Mouse (Mus musculus) limb, embryonic 11.5 days (tissue): ENCODE measurements around the gene Ddo. TPM values are rescaled to one million over a fixed set of nuclear protein-coding genes. Genes with fewer than 3 reads are reported as not detected.

Source experiments
- ATAC-seq: fragments of 200-750 bp; cut with Nextera tagmentation; 2 replicates; pipeline ENCODE4 v1.8.0; 2017; ENCODE audit warnings: low read depth; ENCODE audit not compliant: insufficient number of reproducible peaks, low FRiP score, low TSS enrichment
- DNase-seq: peaks from one replicate; pipeline ENCODE4 v3.0.0-alpha.2; 2015; ENCODE audit warnings: low spot score
- H3K27ac ChIP-seq: fragments of 300-500 bp; sonication (generic); replicated peaks from 2 replicates; pipeline ENCODE4 v1.5.1; 2014; ENCODE audit warnings: low read depth, mild to moderate bottlenecking, low read length
- H3K27me3 ChIP-seq: fragments of 300-500 bp; sonication (generic); 2 replicates; pipeline ENCODE4 v1.6.1; 2014; ENCODE audit warnings: mild to moderate bottlenecking, low read length, mixed read lengths; ENCODE audit not compliant: control insufficient read depth, insufficient read depth
- H3K36me3 ChIP-seq: fragments of 300-500 bp; sonication (generic); 2 replicates; pipeline ENCODE4 v1.6.1; 2014; ENCODE audit warnings: mild to moderate bottlenecking, low read length, moderate library complexity, mixed read lengths; ENCODE audit not compliant: control insufficient read depth, insufficient read depth
- H3K4me1 ChIP-seq: fragments of 300-500 bp; sonication (generic); 2 replicates; pipeline ENCODE4 v1.6.1; 2014; ENCODE audit warnings: low read length, mixed read lengths; ENCODE audit not compliant: control insufficient read depth, insufficient read depth
- H3K4me2 ChIP-seq: fragments of 300-500 bp; sonication (generic); 2 replicates; pipeline ENCODE4 v1.6.1; 2014; ENCODE audit warnings: low read depth, mild to moderate bottlenecking, moderate library complexity; ENCODE audit not compliant: severe bottlenecking
- H3K4me3 ChIP-seq: fragments of 300-500 bp; sonication (generic); 2 replicates; pipeline ENCODE4 v1.5.1; 2014; ENCODE audit warnings: low read depth, low read length
- H3K9ac ChIP-seq: fragments of 300-500 bp; sonication (generic); 2 replicates; pipeline ENCODE4 v1.6.1; 2014; ENCODE audit warnings: mild to moderate bottlenecking, low read length
- H3K9me3 ChIP-seq: fragments of 300-500 bp; sonication (generic); 2 replicates; pipeline ENCODE4 v1.6.1; 2016; ENCODE audit warnings: low read length; ENCODE audit not compliant: control insufficient read depth
- WGBS: fragments of 180-500 bp; shearing (Covaris S2); extraction: QIAGEN DNeasy Blood & Tissue Kit; methylation state at CpG from one replicate; pipeline ENCODE4 v1.1.7; 2014; 5-methylcytosine and 5-hydroxymethylcytosine counted together
- polyA plus RNA-seq: library from polyadenylated mRNA; unstranded; fragments of >200 nt; fragmentation: Nextera tagmentation; extraction: Ambion mirVana; gene quantifications from 2 replicates; pipeline ENCODE4 v1.2.1, GENCODE M21; 2014

Gene Ddo
- polyA plus RNA-seq = 0.06 and 0.15 TPM in 2 replicates

GRCm38 (mm10) chr10:40629656-40630311 is at the start of gene Ddo:
Gene Ddo, plus strand, starts transcription at chr10:40630011.
- DNase-seq = no peak
- Histone ChIP-seq H3K36me3 (no peaks in the 10 kb centered on the region), H3K4me2 (no peak within 1 kb of the TSS), H3K9me3 (no peaks in the 10 kb centered on the region), H3K4me3 (no peak within 1 kb of the TSS), H3K27ac (no peak within 1 kb of the TSS), H3K27me3 (no peaks in the 10 kb centered on the region), H3K4me1 (no peaks in the 10 kb centered on the region), H3K9ac (no peak within 1 kb of the TSS)
- no peak for ATAC-seq
- 82% methylated on average over 8 of the region's 8 CpGs for WGBS

- H3K9ac ChIP-seq = no peak overlapping the region
- no peaks in the 10 kb centered on the region for H3K27me3 ChIP-seq
- DNase-seq (peak; percentile 53), ATAC-seq (no peak)
- H3K4me2 ChIP-seq = no peak overlapping the region
- no peaks in the 10 kb centered on the region for H3K9me3 ChIP-seq
- H3K4me1 ChIP-seq = no peaks in the 10 kb centered on the region
- no peak overlapping the region for H3K4me3 ChIP-seq
- WGBS = 80% methylated on average over 8 of the region's 8 CpGs
- no peak overlapping the region for H3K27ac ChIP-seq
- H3K36me3 ChIP-seq = no peaks in the 10 kb centered on the region
These were observed 46.1 kb upstream of the Ddo start for GRCm38 (mm10) chr10:40583584-40584255.

GRCm38 (mm10) chr10:40592186-40592585 is 37.6 kb upstream of the Ddo start:
- no peaks in the 10 kb centered on the region for H3K4me1 ChIP-seq
- WGBS = 79% methylated on average over 7 of the region's 7 CpGs

GRCm38 (mm10) chr10:40597177-40597576 is 32.6 kb upstream of the Ddo start:
- 92% methylated on average over 3 of the region's 3 CpGs for WGBS
- H3K27me3 ChIP-seq = no peaks in the 10 kb centered on the region
- H3K4me2 ChIP-seq = no peak overlapping the region
- H3K9me3 ChIP-seq = no peaks in the 10 kb centered on the region
- H3K27ac ChIP-seq = no peak overlapping the region
- no peaks in the 10 kb centered on the region for H3K36me3 ChIP-seq
- H3K4me3 ChIP-seq = no peak overlapping the region
- no peaks in the 10 kb centered on the region for H3K4me1 ChIP-seq
- ATAC-seq (no peak), DNase-seq (no peak)
- no peak overlapping the region for H3K9ac ChIP-seq

More at GRCm38 (mm10) chr10:40592186-40592585, 37.6 kb upstream of the Ddo start:
- ATAC-seq = no peak
- no peaks in the 10 kb centered on the region for H3K9me3 ChIP-seq
- no peak overlapping the region for H3K4me2 ChIP-seq
- no peak overlapping the region for H3K4me3 ChIP-seq
- DNase-seq = no peak
- H3K9ac ChIP-seq = no peak overlapping the region
- no peaks in the 10 kb centered on the region for H3K27me3 ChIP-seq
- no peak overlapping the region for H3K27ac ChIP-seq
- H3K36me3 ChIP-seq = no peaks in the 10 kb centered on the region

GRCm38 (mm10) chr10:40604706-40605394 is 25.0 kb upstream of the Ddo start:
- Histone ChIP-seq H3K27ac (no peak overlapping the region), H3K27me3 (no peaks in the 10 kb centered on the region), H3K4me3 (no peak overlapping the region), H3K9me3 (no peaks in the 10 kb centered on the region), H3K4me2 (no peak overlapping the region), H3K36me3 (no peaks in the 10 kb centered on the region), H3K9ac (no peak overlapping the region), H3K4me1 (no peaks in the 10 kb centered on the region)
- WGBS = 59% methylated on average over 6 of the region's 6 CpGs
- DNase-seq (no peak), ATAC-seq (no peak)

- no peak for DNase-seq
- Histone ChIP-seq H3K27me3 (no peaks in the 10 kb centered on the region), H3K4me2 (no peak overlapping the region), H3K27ac (no peak overlapping the region), H3K36me3 (no peaks in the 10 kb centered on the region), H3K9ac (no peak overlapping the region), H3K4me1 (no peaks in the 10 kb centered on the region), H3K9me3 (no peaks in the 10 kb centered on the region), H3K4me3 (no peak overlapping the region)
- no peak for ATAC-seq
These were observed 11.8 kb upstream of the Ddo start for GRCm38 (mm10) chr10:40617973-40618372.

GRCm38 (mm10) chr10:40619760-40620159 is 10.1 kb upstream of the Ddo start:
- Histone ChIP-seq H3K27ac (no peak overlapping the region), H3K27me3 (no peaks in the 10 kb centered on the region), H3K4me2 (no peak overlapping the region), H3K4me1 (no peaks in the 10 kb centered on the region), H3K36me3 (no peaks in the 10 kb centered on the region), H3K9me3 (no peaks in the 10 kb centered on the region), H3K4me3 (no peak overlapping the region), H3K9ac (no peak overlapping the region)
- no peak for DNase-seq
- WGBS = 94% methylated on average over 1 of the region's 1 CpGs
- ATAC-seq = no peak

- peak; percentile 62 for DNase-seq
- H3K27ac ChIP-seq = no peak overlapping the region
- no peak overlapping the region for H3K4me3 ChIP-seq
- no peaks in the 10 kb centered on the region for H3K27me3 ChIP-seq
- H3K4me2 ChIP-seq = no peak overlapping the region
- H3K9ac ChIP-seq = no peak overlapping the region
- H3K36me3 ChIP-seq = no peaks in the 10 kb centered on the region
- no peaks in the 10 kb centered on the region for H3K4me1 ChIP-seq
- WGBS = 78% methylated on average over 7 of the region's 7 CpGs
- ATAC-seq = no peak
- no peaks in the 10 kb centered on the region for H3K9me3 ChIP-seq
These were observed 671 bp upstream of the Ddo start for GRCm38 (mm10) chr10:40629140-40629539.
